Mouse (Mus musculus) MEL (cell line): ENCODE measurements around the gene Rnase2b.

Source experiments
- BHLHE40 ChIP-seq: IDR thresholded peaks from 2 replicates; pipeline ENCODE4 v1.6.1; 2012; ENCODE audit warnings: low read depth, mild to moderate bottlenecking, inconsistent platforms, low read length, improper control_type of control experiment, borderline replicate concordance
- CTCF ChIP-seq, 3 experiments: IDR thresholded peaks in 2 of 3; conservative IDR thresholded peaks in 1 of 3; 2 replicates each; pipeline ENCODE4 v1.5.1; 2011 to 2012; ENCODE audit warnings: low read length in 3 of 3, low read depth in 2 of 3, mild to moderate bottlenecking in 2 of 3, improper control_type of control experiment in 1 of 3, inconsistent platforms in 1 of 3, mixed read lengths in 1 of 3, moderate library complexity in 1 of 3; ENCODE audit not compliant: control insufficient read depth in 1 of 3, insufficient read depth in 1 of 3, poor library complexity in 1 of 3, severe bottlenecking in 1 of 3
- MXI1 ChIP-seq: IDR thresholded peaks from 2 replicates; pipeline ENCODE4 v1.6.1; 2011; ENCODE audit warnings: mild to moderate bottlenecking, low read depth, low read length, improper control_type of control experiment

GRCm38 (mm10) chr14:51129624-51129975 is 32.5 kb upstream of the Rnase2b start:
- TF ChIP-seq CTCF (IDR thresholded peaks at IDR 0.05 in 2 of 3, conservative IDR thresholded peaks at IDR 0.05 in 1 of 3; ENCODE audit: control insufficient read depth in 1 of 3, insufficient read depth in 1 of 3, low read depth in 2 of 3, low read length in 3 of 3, poor library complexity in 1 of 3, severe bottlenecking in 1 of 3) (no peak), MXI1 (no peak), BHLHE40 (no peak)
